ENCODE assay signal across 23 mouse cellular contexts in the genomic region with DNA sequence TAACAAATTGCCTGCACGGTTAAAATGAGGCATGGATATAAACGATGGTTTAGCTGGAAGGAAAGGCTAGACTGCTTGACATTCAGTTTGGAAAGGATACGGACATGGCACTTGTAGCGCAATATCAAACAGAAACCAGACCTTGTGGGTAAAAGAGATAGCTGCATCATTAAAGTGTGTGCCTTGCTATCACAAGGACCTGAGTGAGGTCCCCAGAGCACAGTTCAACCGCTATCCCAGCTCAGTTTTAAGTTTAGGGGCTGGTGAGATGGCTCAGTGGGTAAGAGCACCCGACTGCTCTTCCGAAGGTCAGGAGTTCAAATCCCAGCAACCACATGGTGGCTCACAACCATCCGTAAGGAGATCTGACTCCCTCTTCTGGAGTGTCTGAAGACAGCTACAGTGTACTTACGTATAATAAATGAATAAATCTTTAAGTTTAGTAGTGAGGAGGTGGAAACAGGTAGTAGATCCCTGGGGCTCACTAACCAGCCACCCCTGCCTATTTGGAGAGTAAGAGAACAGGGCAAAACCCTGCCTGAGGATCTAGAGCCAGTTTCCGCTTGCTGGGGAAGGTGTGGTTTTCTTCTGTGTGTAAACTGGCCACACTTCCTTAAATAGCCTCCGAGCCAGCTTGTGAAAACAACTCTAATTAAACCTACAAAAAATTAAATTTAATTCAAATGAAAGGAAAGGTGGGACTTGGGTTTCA. TPM values are rescaled to one million over a fixed set of nuclear protein-coding genes. Genes with fewer than 3 reads are reported as not detected.
DNase-seq lines count a peak whose midpoint lies in the region; ATAC-seq and TF ChIP-seq lines count a peak whose summit lies in the region.
"Had no signal": no experiment of that assay in that cellular context is flagged by ENCODE, and none has a peak within 500 bp of the region (broad histone marks: within the 10 kb centered on the region; RNA-seq: fewer than 3 reads in every experiment).

No protein-coding gene starts in this region.

- H3K4me1 ChIP-seq in MEL (ENCODE audit: control insufficient read depth in 1 of 2, insufficient read depth in 2 of 2, low read length in 2 of 2) = peaks cover 7 to 9% of the 10 kb centered on the region in 2 experiments
- peaks cover 33% of the 10 kb centered on the region for H3K4me1 ChIP-seq in liver, embryonic 12.5 days
- H3K4me1 ChIP-seq in forebrain, embryonic 14.5 days (ENCODE audit: control insufficient read depth, insufficient read depth, low read length) = peaks cover 10% of the 10 kb centered on the region; the same call in 1 of the 2 replicates
- H3K4me1 ChIP-seq: embryonic facial prominence, embryonic 13.5 days; heart, embryonic 15.5 days had no signal

- WGBS in liver, embryonic 12.5 days (ENCODE audit: insufficient replicate concordance) = 35% methylated on average over 11 of the region's 11 CpGs
- 87% methylated on average over 10 of the region's 11 CpGs for WGBS in forebrain, embryonic 14.5 days

- peak overlapping the region; percentile 49 for H3K9ac ChIP-seq in MEL (ENCODE audit: control insufficient read depth, low read depth, low read length, poor library complexity, severe bottlenecking)
- 0 out of 2 replicates have a peak overlapping the region, but pooled peaks have one; percentile 22 for H3K9ac ChIP-seq in liver, embryonic 12.5 days
- H3K9ac ChIP-seq in forebrain, embryonic 14.5 days (ENCODE audit: low read length) = no peak overlapping the region
- H3K9ac ChIP-seq: embryonic facial prominence, embryonic 13.5 days; heart, embryonic 15.5 days had no signal

- peak; percentile 92 for DNase-seq in MEL (ENCODE audit: low read depth, low spot score)
- DNase-seq in forebrain, embryonic 14.5 days (ENCODE audit: low spot score) = no peak
- DNase-seq in layer of hippocampus, adult 9-10 months (ENCODE audit: low spot score) = no peak
- DNase-seq: adrenal gland, postnatal 10 days; B cell, adult 2 months; cerebellum, adult 18-20 months; cerebellum, postnatal 36 days; gastrocnemius, postnatal 10 days; heart, adult 2 months; heart, postnatal 4 days; kidney, adult 11 months; layer of hippocampus, postnatal 36 days; lung, postnatal 14 days; right cerebral cortex, postnatal 4 days had no signal

- H3K27me3 ChIP-seq in MEL (ENCODE audit: control insufficient read depth in 1 of 2, insufficient read depth in 2 of 2, low read length in 2 of 2) = no peaks in the 10 kb centered on the region
- H3K27me3 ChIP-seq in liver, embryonic 12.5 days (replicated peaks) = no peaks in the 10 kb centered on the region
- no peaks in the 10 kb centered on the region for H3K27me3 ChIP-seq in forebrain, embryonic 14.5 days (replicated peaks; ENCODE audit: control insufficient read depth, insufficient read depth, low read length)
- H3K27me3 ChIP-seq: embryonic facial prominence, embryonic 13.5 days; heart, embryonic 15.5 days had no signal

- TF ChIP-seq EP300 in MEL (IDR thresholded peaks at IDR 0.05; ENCODE audit: low read depth in 1 of 2, low read length in 2 of 2) = peak; percentile 84 to 92

- peak overlapping the region; percentile 38 for H3K4me2 ChIP-seq in liver, embryonic 12.5 days
- no peak overlapping the region for H3K4me2 ChIP-seq in forebrain, embryonic 14.5 days (ENCODE audit: low read length)
- H3K4me2 ChIP-seq: embryonic facial prominence, embryonic 13.5 days; heart, embryonic 15.5 days had no signal

- peaks cover 0 to 14% of the 10 kb centered on the region in 2 experiments; a peak in 2 of 4 replicates for H3K36me3 ChIP-seq in MEL (ENCODE audit: control insufficient read depth in 1 of 2, insufficient read depth in 2 of 2, low read length in 2 of 2)
- H3K36me3 ChIP-seq in liver, embryonic 12.5 days = peaks cover 27% of the 10 kb centered on the region
- H3K36me3 ChIP-seq in forebrain, embryonic 14.5 days (ENCODE audit: control insufficient read depth, insufficient read depth, low read length) = no peaks in the 10 kb centered on the region
- H3K36me3 ChIP-seq: embryonic facial prominence, embryonic 13.5 days; heart, embryonic 15.5 days had no signal

- peak overlapping the region; percentile 54 to 56 for H3K4me3 ChIP-seq in MEL (ENCODE audit: control insufficient read depth in 1 of 2, insufficient read depth in 1 of 2, low read depth in 2 of 2, low read length in 2 of 2)
- H3K4me3 ChIP-seq in liver, embryonic 12.5 days = no peak overlapping the region
- H3K4me3 ChIP-seq in forebrain, embryonic 14.5 days (ENCODE audit: low read depth, low read length) = no peak overlapping the region
- H3K4me3 ChIP-seq: embryonic facial prominence, embryonic 13.5 days; heart, adult 2 months; heart, embryonic 15.5 days; midbrain, embryonic 10.5 days had no signal

- H3K79me2 ChIP-seq in MEL (ENCODE audit: control insufficient read depth, insufficient read depth, low read length, poor library complexity) = no peaks in the 10 kb centered on the region

- peak; percentile 93 for ATAC-seq in common myeloid progenitor, adult 5-6 weeks (replicated peaks; ENCODE audit: low read depth, poor library complexity, severe bottlenecking)
- peak; percentile 91 for ATAC-seq in liver, embryonic 12.5 days
- peak; percentile 86 for ATAC-seq in megakaryocyte progenitor cell, adult 5-6 weeks (replicated peaks; ENCODE audit: poor library complexity)
- ATAC-seq in forebrain, embryonic 14.5 days = no peak
- ATAC-seq in CD4-positive, CD25-positive, alpha-beta regulatory T cell, adult 4 months = no peak
- ATAC-seq: hindbrain, postnatal 0 days had no signal

- no peak for TF ChIP-seq RAD21 in MEL (IDR thresholded peaks at IDR 0.05; ENCODE audit: low read depth, low read length)

- peak overlapping the region; percentile 77 for H3K27ac ChIP-seq in MEL (ENCODE audit: control insufficient read depth, low read depth, low read length)
- peak overlapping the region; percentile 72 for H3K27ac ChIP-seq in liver, embryonic 12.5 days
- H3K27ac ChIP-seq in forebrain, embryonic 14.5 days (ENCODE audit: low read depth, low read length) = no peak overlapping the region
- H3K27ac ChIP-seq: embryonic facial prominence, embryonic 13.5 days; heart, adult 2 months; heart, embryonic 15.5 days; hindbrain, postnatal 0 days; midbrain, embryonic 10.5 days; stomach, postnatal 0 days had no signal

- H3K9me3 ChIP-seq in MEL (replicated peaks; ENCODE audit: insufficient read depth, low read length) = no peaks in the 10 kb centered on the region
- H3K9me3 ChIP-seq in liver, embryonic 12.5 days (replicated peaks) = no peaks in the 10 kb centered on the region
- H3K9me3 ChIP-seq in forebrain, embryonic 14.5 days (replicated peaks; ENCODE audit: control insufficient read depth, low read length) = no peaks in the 10 kb centered on the region
- H3K9me3 ChIP-seq: embryonic facial prominence, embryonic 13.5 days; heart, embryonic 15.5 days; midbrain, embryonic 10.5 days had no signal

- TF ChIP-seq CTCF in MEL (IDR thresholded peaks at IDR 0.05 in 2 of 3, conservative IDR thresholded peaks at IDR 0.05 in 1 of 3; ENCODE audit: control insufficient read depth in 1 of 3, insufficient read depth in 1 of 3, low read depth in 2 of 3, low read length in 3 of 3, poor library complexity in 1 of 3, severe bottlenecking in 1 of 3) = no peak

- TF ChIP-seq POLR2A in MEL (IDR thresholded peaks at IDR 0.05; ENCODE audit: control insufficient read depth in 1 of 2, insufficient read depth in 1 of 2, low read depth in 1 of 2, low read length in 2 of 2, poor library complexity in 1 of 2) = peak in 1 of 2 experiments; percentile 48; a peak in 1 of 4 replicates

TF ChIP-seq in MEL, 35 proteins besides CTCF, POLR2A, EP300 and RAD21 (continues in another document):
- TF ChIP-seq USF2 (IDR thresholded peaks at IDR 0.05; ENCODE audit: borderline replicate concordance in 1 of 2, insufficient read depth in 1 of 2, low read depth in 1 of 2, low read length in 2 of 2) = no peak
- TF ChIP-seq POLR2AphosphoS5 (IDR thresholded peaks at IDR 0.05; ENCODE audit: borderline replicate concordance, low read depth, low read length) = no peak
- peak; percentile 16; the same call in 1 of the 2 replicates for TF ChIP-seq NELFE (IDR thresholded peaks at IDR 0.05; ENCODE audit: low read depth, low read length)
- TF ChIP-seq ZNF384 (IDR thresholded peaks at IDR 0.05; ENCODE audit: low read depth, low read length) = no peak
- TF ChIP-seq TCF12 (IDR thresholded peaks at IDR 0.05; ENCODE audit: low read depth, low read length) = peak; percentile 93
- 0 out of 2 replicates have a peak, but pooled peaks have one; percentile 43 for TF ChIP-seq POLR2AphosphoS2 (IDR thresholded peaks at IDR 0.05; ENCODE audit: low read length)
- TF ChIP-seq RCOR1 (IDR thresholded peaks at IDR 0.05; ENCODE audit: low read depth, low read length) = peak; percentile 78
- TF ChIP-seq ZC3H11A (IDR thresholded peaks at IDR 0.05; ENCODE audit: low read depth, low read length) = no peak
- peak; percentile 67 for TF ChIP-seq ETS1 (IDR thresholded peaks at IDR 0.05; ENCODE audit: low read depth, low read length)
- TF ChIP-seq E2F4 (IDR thresholded peaks at IDR 0.05; ENCODE audit: borderline replicate concordance, low read depth, low read length) = no peak
- TF ChIP-seq MYB (IDR thresholded peaks at IDR 0.05; ENCODE audit: low read depth, low read length) = peak; percentile 89
- peak; percentile 44; the same call in 1 of the 2 replicates for TF ChIP-seq HCFC1 (IDR thresholded peaks at IDR 0.05; ENCODE audit: low read depth, low read length)
- no peak for TF ChIP-seq BHLHE40 (IDR thresholded peaks at IDR 0.05; ENCODE audit: borderline replicate concordance, low read depth, low read length)
- TF ChIP-seq MAX (IDR thresholded peaks at IDR 0.05; ENCODE audit: low read length) = no peak
- TF ChIP-seq NRF1 (IDR thresholded peaks at IDR 0.05; ENCODE audit: insufficient read depth, low read depth, low read length, poor library complexity, severe bottlenecking) = no peak
- TF ChIP-seq ELF1 (IDR thresholded peaks at IDR 0.05; ENCODE audit: low read depth, low read length) = peak; percentile 70; the same call in 1 of the 2 replicates
- TF ChIP-seq MEF2A (IDR thresholded peaks at IDR 0.05; ENCODE audit: extremely low read depth, insufficient replicate concordance, low read depth, low read length, poor library complexity, severe bottlenecking) = peak; percentile 79; the same call in 1 of the 2 replicates
- TF ChIP-seq KAT2A (conservative IDR thresholded peaks at IDR 0.05; ENCODE audit: low read depth, low read length) = no peak

RNA-seq across cellular contexts. Expression of a gene that starts 29.2 kb away (rescaled TPM):
- 19.0 and 26.8 TPM in 2 replicates for total RNA-seq in MEL (2012; rRNA removed)
- 10 to 100 TPM; 46.5 to 53.9 TPM for polyA plus RNA-seq in MEL (2012; ENCODE audit: insufficient read depth in 1 of 2, insufficient read length in 2 of 2, low read depth in 1 of 2, low replicate concordance in 2 of 2, missing spikeins in 1 of 2)
- total RNA-seq in common myeloid progenitor, adult 5-6 weeks (2017) = 34.8 and 39.5 TPM in 2 replicates
- polyA plus RNA-seq in liver, embryonic 12.5 days (2016; fragmentation: Nextera tagmentation; extraction: Ambion mirVana) = 41.7 and 42.4 TPM in 2 replicates
- 33.0 and 35.2 TPM in 2 replicates for total RNA-seq in megakaryocyte progenitor cell, adult 5-6 weeks (2015)
- 40.5 and 40.9 TPM in 2 replicates for total RNA-seq in megakaryocyte progenitor cell, adult 5-6 weeks (2017)
- polyA plus RNA-seq in forebrain, embryonic 14.5 days (2014; fragmentation: Nextera tagmentation; extraction: Ambion mirVana) = 61.2 and 66.7 TPM in 2 replicates
- polyA plus RNA-seq in CD4-positive, CD25-positive, alpha-beta regulatory T cell, adult 4 months (2017; shearing (Covaris generic)) = 10 to 100 TPM; 15.2 to 16.1 TPM

Comparison
In these comparisons a context has a peak if more than half of its experiments do, and no peak if none do; other contexts are left out.
1. H3K4me3 ChIP-seq: peak in MEL (2 of 2); none in liver, embryonic 12.5 days (single experiment) and forebrain, embryonic 14.5 days (single experiment).
2. ATAC-seq: peak in common myeloid progenitor, adult 5-6 weeks (single experiment), liver, embryonic 12.5 days (single experiment) and megakaryocyte progenitor cell, adult 5-6 weeks (single experiment); none in forebrain, embryonic 14.5 days (single experiment) and CD4-positive, CD25-positive, alpha-beta regulatory T cell, adult 4 months (single experiment).